Mouse (Mus musculus) cerebellum, adult 18-20 months (tissue): ENCODE measurements at regions not wholly inside any gene's neighbourhood (a gene's known extent, or its start where the extent isn't known, plus 50 kb on each side); places are given as distances from the start of the nearest gene placed in this dataset.

ENCODE experiments used
- DNase-seq, 2 experiments: peaks; one replicate each; pipeline ENCODE4 v3.0.0; 2021

DNA sequence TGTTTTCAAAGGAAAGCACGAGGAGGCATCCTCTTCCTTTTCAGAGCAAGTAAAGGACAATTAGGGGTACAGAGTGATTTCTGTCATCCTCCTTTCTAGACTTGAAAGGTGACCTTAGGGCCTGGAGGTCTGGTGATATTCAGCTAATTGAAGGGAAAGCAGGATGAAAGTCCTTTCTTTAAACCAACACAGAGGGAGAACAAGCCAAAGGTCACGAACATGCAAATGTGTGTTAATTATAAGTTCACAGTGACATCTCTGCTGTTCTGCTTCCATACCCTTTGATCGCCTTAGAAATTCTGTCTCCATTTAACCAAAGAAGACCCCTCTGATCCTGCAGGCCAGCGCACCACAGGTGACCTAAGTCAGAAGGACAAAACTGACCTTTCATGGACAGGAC, 2126.3 kb upstream of the Lrrc6 start:
- no peak for DNase-seq

GRCm38 (mm10) chr15:68624831-68625230, 2124.1 kb upstream of the Lrrc6 start:
- DNase-seq = no peak

DNA sequence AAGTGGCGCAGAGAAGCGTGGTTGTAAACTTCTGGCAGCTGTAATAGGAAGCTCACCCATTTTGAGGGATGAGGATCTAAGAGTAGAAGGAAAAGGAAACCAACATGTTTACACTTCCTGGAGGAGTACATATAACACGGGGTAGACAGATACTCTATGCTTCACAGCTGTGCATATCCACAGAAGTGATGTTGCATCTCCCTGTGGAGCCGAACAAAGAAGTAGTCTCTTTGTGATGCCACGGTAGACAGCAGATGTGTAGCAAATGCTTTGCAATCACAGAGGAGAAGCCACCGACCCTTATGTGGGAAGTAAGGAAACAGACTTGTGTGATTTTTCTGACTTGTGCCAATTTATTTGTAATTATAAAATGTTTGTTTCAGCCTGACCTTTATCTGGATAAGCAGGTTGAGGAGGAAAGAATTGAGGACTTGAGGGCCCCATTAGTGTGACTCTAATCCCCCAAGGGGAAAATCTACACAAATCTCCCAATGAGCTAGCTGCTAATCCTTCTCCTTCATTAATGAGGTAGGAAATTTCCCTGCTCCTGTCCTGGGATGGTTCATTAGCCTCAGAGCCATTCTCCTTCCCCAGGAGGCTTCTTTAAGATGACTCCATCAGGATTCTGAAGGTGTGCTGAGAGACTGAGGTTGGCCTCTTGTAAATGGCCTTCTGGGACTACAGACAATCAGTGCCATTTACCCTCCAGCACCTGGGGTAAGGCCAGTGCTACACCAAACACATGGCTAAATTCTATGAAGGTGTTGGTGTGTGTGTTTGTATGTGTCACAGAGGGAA, 2119.9 kb upstream of the Lrrc6 start:
- DNase-seq = no peak

DNA sequence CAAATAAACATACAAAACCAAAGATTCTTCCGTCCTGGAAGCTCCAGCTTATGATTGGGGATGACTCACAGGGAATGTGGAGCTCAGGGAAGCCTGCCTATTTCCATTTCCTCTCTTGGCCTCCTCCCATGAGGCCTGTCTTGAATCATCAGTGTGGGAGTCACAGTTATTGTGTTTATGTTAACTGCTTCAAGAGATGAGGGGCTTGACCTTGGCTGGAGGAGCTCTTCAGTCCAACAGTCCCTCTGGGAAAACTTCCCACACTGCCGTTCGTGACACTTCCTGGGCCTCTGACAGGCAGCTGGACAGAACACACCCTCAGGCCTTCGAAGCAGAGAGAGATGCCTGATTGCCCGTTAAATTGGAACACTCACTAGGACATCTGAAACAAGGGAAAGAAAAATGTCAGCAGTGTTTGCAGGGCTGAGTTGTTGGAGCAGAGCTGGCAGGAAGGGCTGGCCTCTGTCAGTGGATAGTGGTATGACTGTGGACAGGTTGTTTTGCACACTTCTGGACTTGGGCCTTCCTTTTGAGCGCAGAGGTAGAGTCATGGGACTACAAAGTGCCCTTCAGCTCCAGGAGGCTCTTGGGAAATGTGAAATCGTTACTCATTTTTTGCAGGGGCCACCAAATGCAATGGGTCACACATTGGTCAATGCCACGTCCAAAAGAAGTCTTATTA, 2105.5 kb upstream of the Lrrc6 start:
- no peak for DNase-seq

GRCm38 (mm10) chr15:68605478-68605877, 2104.8 kb upstream of the Lrrc6 start:
- no peak for DNase-seq

DNA sequence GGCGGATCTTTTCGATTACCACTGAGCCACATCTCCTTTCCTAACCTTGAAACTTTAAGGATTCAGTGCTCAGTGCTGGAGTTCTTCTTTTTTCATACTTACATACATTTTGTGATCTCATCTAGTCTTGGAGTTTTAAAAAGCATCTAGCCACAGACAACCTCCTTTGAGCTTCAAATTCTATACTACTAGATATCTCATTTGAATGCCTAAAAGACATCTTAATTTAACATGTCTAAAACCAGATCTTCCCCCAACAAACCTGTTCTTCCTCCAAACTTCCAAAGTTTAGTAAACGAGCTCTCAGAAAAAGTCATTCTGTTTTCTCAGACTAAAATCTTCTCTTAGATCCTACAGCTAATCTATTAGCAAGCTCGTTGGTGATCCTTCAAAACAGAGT, 2081.5 kb upstream of the Lrrc6 start:
- DNase-seq = no peak

GRCm38 (mm10) chr15:68579486-68579885, 2078.8 kb upstream of the Lrrc6 start:
- no peak for DNase-seq

GRCm38 (mm10) chr15:68560654-68561053, 2059.9 kb upstream of the Lrrc6 start:
- no peak for DNase-seq

GRCm38 (mm10) chr15:68556133-68556532, 2055.4 kb upstream of the Lrrc6 start:
- no peak for DNase-seq

DNA sequence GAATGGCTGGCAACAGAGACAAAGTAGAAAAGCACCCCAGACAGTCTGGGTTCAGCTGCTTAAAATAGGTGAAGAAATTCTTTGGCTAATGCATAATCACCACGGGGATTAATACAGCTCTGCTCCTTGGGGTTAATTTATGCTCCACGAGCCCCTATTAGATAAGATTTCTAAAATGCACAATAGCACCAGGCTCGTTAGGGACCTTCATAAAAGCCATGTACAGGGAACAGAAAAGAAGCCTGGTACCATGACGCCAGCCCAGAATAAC, 2035.3 kb upstream of the Lrrc6 start:
- no peak for DNase-seq

DNA sequence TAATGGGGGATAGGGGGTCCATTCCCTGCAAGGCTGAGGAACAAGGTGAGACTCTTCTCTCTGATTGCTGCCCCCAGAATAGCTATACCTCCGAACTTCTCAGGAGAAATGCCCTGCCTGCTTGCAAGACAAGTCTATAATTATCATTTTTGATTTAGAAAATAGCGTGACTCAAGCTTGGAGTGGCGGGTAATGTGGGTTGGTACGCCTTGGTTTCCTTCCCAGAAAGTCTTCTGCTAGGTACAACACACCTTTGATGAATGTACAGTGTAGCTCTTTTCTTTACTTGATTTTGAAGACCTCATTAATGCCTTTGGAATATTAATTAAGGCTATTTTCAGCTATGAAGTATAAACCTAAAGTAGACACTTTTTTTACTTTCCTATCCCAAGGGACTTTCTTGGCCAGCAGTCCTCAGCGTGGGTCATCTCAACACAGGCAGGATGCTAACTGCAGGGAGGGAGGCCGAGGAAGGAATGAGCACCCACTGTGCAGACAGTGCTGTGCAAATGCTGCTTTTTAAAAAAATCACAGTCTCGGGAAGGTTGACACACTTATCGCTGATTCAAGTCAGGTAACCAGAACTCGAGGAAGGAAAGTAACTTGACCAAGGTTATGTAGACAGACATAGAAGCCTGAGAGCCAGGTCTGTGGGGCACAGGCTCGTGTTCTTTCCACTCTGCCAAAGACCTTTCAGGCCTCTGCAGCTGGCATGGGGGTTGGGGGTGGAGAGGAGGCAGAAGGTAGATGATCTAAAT, 2034.8 kb upstream of the Lrrc6 start:
- DNase-seq = no peak

- no peak for DNase-seq
These were observed 2020.0 kb upstream of the Lrrc6 start for GRCm38 (mm10) chr15:68520759-68521158.

- no peak for DNase-seq
These were observed 2011.7 kb upstream of the Lrrc6 start for GRCm38 (mm10) chr15:68512431-68512830.

DNA sequence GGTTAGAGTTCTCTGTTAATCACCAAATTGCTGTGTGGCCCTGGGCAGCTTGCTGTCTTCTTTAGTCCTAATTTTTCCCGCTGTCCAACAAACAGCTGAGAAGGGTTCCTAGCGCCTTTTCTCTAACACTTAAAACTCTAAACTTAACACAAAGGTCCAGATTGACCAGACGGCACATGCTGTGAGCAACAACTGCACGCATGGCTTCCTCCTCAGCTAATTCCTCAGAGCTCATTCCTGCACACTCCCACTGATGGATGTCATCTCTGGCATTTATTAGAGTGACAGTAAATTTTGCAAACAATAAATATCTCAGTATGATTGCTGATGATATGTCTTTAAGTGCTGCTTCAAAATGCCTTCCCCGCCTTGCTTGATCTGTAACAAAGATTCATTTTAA, 2007.5 kb upstream of the Lrrc6 start:
- DNase-seq = no peak

GRCm38 (mm10) chr15:68506093-68506492, 2005.4 kb upstream of the Lrrc6 start:
- DNase-seq = no peak

DNA sequence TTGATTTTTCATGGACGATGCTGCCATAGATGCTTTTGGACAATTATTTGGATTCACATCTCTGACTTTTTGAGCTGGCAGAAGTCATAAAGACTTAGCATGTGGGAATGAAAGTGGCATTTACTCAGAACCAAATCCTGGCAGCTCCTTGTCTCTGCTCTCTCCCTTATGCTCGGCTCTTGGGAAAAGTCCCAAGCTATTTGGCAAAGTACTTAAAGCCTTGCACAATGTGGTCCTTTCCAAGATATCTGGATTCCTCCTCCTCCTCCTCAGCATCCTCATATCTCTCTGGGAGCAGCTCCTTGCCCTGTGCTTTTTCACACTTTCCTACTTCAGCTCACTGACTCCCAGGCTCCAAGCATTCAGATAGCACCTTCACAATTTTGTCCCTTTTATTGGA, 1995.7 kb upstream of the Lrrc6 start:
- DNase-seq = no peak

DNA sequence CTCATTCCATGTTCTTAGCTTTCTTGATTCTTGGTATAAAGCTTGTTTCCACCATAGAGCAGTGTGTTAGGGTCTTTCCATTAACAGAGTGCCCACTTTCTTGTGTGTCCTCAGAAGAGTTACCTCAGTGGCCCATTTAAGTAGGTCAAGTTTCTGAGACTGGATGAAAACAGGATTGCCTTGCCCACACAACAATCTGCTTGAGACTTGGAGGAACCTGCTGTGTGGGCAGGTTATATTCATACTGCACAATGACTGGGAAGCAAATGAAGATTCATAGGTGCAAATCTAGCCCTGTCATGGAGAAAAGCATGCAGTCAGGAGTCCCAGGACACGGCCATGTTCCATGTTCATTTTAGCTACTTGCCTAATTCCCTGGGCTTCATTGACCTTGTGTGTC, 1984.1 kb upstream of the Lrrc6 start:
- no peak for DNase-seq

DNA sequence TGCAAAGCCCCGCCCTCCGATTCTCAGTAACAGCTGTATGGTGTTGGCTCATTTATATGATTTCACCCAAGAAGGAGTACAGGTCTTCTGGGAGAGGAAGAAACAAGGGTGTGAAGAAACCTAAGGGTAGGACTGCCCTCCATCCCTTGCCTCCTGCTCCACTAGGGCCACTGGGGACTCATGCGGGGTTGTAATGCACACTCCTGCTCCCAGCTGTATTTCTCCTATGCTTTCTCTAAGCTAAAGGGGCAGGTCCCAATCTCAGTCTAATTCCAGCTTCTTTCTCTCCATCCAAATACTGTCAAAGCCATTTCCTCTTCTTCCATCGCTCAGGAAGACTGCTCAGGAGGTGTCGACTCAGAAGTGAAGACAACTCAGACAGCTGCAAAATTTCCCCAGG, 1977.0 kb upstream of the Lrrc6 start:
- DNase-seq = no peak

DNA sequence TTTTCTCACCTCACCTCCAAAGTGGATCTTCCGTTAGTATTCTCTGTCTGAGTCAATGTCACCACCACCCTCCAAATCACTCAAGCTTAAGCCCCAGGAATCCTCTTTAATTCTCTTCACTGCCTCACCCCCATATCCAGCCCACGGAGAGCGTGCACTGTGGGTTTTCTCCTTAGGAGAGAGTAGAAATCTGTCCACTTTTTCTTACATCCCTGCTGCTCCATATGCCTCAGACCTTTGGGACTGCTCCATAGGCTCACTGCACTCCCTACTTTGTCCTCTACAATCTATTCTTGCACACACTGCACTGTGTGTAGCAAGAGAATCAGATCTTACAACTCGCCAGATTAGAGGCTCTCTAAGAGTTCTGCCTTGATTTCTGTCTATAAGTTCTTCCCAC, 1971.2 kb upstream of the Lrrc6 start:
- DNase-seq = no peak

GRCm38 (mm10) chr15:68462851-68463250, 1962.1 kb upstream of the Lrrc6 start:
- DNase-seq = no peak

GRCm38 (mm10) chr15:68457239-68457638, 1956.5 kb upstream of the Lrrc6 start:
- no peak for DNase-seq

DNA sequence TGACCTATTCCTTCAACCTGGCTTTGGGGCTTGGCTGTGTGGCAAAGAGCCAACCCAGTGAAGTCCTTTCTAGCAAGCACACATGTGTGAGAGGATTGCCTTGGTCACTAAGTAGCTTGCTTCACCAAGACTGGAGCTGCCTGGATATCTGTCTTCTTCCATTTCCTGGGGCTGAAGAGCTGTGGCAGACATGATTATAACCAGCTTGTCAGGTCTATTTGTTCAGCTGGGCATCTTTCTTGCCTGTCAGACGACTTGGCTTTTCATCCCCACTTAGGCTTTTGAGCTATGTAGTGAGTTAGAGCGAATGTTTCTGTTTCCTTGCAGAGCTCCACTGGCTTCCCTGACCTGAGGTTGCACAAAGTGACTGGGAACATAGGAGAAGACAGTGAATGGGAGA, 1951.3 kb upstream of the Lrrc6 start:
- DNase-seq = no peak

- DNase-seq = peak; percentile 72 to 78
These were observed 1944.6 kb upstream of the Lrrc6 start for GRCm38 (mm10) chr15:68445341-68445740.

GRCm38 (mm10) chr15:68440636-68441035, 1939.9 kb upstream of the Lrrc6 start:
- no peak for DNase-seq
